Mouse (Mus musculus): Measurements from ENCODE around the gene Wdr37.

Wdr37 gene

DNA sequence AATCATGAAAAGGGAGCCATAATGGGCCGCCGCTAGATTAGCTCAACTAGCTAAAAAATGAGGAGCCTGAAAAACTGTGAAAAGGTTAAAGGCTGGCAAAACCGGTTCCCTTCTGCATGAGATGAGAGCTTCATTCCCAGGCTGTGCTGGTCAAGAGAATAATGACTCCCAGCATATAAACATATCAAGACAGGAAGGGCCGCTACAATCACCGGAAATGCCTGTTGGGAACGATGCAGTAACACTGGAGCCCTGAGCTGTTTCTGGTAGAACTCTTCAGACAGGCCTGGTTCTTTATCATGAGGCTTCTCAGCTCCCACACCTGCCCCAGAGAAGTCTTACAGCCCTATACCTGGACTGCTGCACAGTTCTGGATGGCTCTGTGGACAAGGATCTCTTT is 31.8 kb downstream of the Wdr37 start:
- no peak for DNase-seq (ENCODE audit: low spot score)

DNA sequence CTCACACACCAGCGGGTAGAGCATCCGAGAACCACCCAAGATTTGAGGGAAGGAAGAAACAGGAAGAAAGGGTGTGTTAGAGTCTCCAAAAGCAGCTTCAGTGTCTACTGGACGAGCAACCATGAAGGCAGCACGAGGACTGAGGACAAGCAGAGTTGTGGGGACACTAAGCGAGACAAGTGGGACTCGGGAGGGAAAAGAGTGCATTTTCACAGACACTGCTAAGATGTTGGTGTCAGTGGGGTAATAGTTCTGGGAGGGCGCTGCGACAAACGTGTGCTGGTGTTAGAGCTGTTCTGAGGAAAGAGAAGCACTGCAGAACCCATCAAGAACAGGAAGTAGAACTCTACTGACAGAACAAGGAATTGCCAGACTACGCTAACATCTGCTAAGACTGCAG is 32.6 kb downstream of the Wdr37 start:
- no peak for DNase-seq (ENCODE audit: low spot score)

DNA sequence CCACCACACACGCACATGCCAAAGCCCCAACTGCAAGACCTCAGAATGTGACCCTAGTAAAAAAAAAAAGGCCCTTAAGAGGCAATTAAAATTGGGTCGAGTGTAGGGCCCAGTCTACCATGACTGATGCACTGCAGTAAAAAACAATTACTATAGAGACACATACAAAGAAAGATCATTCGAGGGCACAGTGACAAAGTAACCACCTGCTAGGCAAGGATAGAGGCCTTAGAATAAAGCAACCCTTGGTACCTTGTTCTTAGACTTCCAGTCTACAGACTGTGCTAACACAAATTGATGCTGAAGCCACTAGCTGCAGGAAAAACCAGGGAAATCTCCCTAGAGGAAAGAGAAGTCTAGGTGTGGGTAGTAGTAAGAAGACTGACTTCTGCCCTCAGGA is 33.3 kb downstream of the Wdr37 start:
- DNase-seq (ENCODE audit: low spot score): no peak

DNA sequence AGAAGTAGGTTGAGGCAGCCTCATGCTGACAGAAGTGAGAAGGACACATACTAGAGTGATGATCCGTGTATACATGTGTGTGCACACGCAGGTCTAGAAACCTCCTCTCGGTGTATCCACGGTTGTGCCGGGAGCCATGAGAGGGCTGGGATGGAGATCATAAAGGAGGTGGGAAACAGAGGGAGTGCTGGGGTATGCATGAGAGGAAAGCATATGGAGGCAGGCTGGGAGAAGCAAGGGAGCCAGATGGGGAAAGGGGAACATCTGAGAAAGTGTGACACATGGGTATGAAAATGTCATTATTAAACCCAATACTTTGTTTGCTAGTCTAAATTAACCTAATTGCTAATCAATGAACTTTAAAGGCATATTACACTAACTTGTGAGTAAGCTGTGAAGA is 37.1 kb downstream of the Wdr37 start:
- DNase-seq (ENCODE audit: low spot score): no peak

DNA sequence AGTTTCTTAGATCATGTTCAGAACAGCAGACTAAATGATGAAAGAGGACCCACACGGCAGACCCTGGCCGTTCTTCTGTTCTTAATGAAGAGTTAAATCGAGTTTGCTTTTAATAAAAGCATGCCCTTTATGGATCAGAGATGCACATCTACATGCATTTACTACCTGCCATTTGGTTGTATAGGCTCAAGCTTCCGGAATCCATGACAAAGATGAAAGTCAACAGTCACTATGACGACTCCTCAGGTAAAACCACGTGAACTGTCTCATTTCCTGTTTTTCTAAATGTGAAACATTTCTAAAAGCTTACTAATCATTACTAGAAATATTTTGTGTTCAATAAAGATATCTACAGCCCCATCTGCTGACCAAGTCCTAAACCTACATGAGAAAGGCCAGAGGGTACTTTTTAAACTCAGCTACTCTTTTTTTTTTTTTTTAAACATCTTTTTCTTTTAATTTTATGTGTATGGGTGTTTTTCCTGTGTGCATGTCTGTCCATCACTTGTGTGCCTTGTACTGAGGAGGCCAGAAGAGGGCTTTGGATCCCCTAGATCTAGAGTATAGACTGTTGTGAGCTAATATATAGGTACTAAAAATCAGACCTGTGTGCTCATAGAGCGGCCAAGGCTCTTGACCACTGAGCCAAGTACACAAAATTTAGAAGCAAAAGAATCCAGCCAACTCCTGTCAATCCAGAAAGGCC is 40.0 kb downstream of the Wdr37 start:
- DNase-seq (ENCODE audit: low spot score): no peak

DNA sequence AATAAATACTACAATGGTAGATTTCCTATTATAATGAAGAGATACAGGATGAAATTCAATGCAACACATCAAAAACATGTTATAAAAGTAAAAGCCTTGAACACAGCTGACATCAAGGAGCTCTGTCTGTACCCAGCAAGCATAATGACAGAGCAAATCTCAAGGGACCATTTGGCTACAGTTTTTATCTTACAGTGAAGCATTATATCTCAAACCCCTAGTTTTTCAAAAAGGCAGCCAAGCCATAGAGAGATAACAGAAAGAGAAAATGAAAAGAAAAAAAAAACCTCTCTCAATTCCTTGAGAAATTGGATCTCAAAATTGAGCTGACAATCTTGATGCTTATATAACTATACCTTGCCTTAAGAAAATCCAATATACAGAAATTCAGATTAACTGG is 41.0 kb downstream of the Wdr37 start:
- DNase-seq (ENCODE audit: low spot score): no peak

DNA sequence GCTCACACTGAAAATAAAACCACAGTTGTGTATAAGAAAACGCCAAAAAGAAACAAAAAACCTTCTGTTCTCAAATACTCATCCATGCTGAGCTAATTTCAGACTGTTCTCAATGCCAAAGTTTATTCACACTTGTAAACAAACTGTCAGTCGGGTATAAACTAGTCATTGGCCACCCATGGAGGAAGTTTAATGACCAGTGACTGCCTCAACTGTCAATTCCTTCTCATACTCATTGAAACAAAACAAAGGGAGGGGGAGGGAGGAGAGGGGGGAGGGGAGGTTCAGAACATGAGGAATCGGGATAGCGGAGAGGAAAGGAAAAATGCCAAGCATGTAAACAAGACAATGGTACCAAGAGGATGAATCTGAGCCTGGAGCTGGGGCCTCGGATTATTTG is 41.9 kb downstream of the Wdr37 start:
- DNase-seq (ENCODE audit: low spot score): no peak

DNA sequence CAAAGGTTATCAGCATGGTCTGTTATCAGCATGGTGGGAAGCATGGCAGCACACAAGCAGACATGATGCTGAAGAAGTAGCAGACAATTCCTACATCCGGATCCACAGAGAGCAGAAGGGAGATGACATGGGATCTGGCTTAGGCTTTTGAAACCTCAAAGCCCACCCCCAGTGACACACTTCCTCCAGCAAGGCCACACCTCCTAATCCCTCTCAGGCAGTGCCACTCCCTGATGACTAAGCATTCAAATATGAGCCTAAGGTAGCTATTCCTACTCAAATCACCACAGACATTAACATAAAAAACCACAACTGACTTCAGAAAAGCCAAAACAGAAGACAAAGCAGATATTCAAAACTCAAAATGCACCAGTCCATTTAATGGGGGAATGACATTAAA is 42.8 kb downstream of the Wdr37 start:
- no peak for DNase-seq (ENCODE audit: low spot score)

DNA sequence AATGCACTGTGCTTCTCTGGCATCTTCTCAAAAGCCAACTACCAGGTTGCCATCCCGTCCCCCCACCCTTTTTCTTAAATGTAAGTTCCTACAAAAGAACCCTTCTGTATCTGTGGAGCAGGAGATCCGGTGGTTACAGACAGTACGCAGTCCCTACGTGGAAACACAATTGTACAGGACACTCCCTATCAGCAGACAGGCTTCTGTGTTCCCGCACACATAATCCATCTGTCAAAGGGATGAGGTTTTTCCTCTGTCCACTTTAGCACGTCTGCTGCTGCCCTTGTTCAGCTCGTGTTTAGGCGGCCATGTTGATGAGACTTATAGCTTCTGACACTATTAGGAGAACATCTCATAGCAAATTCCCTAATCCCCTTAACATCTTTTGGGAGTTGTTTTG is 48.2 kb downstream of the Wdr37 start:
- no peak for DNase-seq (ENCODE audit: low spot score)

DNA sequence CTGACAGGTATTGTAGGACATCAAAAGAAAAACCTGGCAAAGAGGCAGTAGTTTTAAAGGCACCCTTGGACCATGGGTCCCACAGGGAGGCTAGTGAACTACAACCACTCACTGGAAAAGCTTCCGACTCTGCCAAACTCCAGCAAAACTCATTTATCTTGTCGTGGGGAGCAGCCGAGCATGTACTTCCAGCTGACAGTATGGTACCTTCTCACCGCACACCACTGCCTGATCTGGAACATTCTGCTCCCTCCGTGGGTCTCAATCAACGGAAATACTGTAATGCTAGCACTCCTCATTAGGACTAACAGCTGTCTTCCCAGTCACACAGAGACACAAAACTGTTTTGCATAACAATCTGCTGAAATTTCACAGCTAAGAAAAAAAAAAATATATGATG is 48.6 kb downstream of the Wdr37 start:
- DNase-seq (ENCODE audit: low spot score): no peak

DNA sequence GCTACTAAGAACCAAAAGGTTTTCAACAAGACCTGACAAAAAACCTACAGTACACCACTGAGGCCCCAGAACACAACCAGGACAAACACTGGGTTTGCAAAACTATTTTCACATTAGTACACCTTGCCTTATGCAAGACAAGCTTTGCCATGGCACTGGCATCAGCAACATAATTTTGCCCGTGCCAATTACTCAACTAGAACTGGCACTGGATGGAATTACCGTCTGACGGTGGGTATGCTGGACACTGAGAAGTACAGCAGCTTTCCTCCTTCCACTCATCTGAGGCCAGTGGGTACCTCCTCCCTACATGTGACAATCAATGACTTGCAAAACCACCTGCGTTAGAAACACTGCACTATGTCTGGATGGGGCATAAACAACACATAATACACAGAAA is 49.5 kb downstream of the Wdr37 start:
- DNase-seq (ENCODE audit: low spot score): no peak

DNA sequence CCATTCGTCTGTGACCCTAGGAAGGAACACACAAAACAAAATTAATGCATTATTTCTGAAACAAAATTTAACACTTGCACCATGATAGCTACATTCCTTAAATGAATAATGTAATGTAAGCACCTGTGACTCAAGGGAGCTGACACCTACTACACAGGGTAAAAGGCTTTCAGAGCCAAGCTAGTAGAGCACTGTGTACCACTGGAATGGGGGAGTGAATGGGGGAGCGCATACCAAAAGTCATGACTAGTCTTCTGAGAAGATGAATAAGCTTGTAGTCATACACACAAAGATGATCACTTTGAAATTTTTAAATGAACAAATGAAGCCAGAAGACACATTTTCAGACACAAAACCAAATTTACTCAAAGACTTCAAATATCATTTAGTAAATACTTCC is 65.8 kb downstream of the Wdr37 start:
- DNase-seq (ENCODE audit: low spot score): no peak

DNA sequence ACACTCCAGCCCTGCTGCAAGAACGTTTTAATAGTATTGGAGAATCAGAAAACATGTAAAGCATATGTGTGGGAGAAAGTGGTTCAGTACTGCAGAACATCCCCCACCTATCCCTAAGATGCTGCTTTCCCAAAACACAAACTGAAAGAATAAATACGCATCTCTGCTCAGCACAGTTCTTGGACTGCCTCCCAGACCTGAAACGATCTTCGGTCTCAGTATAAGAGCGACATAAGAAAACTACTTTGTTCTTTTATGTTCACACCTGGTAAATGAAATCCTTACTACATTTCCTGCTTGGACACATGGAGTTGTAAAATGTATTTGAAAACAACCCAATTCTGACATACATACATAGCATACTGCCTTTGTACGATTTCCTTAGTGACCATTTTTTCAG is 71.1 kb downstream of the Wdr37 start:
- no peak for DNase-seq (ENCODE audit: low spot score)

DNA sequence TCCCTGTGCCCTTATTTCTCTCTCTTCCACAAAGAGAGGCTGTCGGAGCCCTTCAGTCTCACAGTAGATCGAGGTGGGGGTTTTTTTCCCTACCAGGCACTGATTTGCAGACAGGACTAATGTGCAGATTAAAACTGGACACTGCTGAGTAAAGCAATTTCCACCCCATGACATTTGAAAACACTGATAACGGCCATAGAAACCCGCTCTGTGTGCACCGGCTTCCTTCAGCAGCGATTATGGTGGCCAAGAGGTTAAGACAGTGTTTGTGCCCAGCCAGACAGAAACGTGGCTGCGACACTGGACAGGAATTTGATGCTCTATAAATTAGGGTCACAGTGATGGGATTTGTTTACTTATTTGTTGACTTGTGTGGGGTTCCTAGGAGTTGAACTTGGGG is 78.5 kb downstream of the Wdr37 start:
- no peak for DNase-seq (ENCODE audit: low spot score)

DNA sequence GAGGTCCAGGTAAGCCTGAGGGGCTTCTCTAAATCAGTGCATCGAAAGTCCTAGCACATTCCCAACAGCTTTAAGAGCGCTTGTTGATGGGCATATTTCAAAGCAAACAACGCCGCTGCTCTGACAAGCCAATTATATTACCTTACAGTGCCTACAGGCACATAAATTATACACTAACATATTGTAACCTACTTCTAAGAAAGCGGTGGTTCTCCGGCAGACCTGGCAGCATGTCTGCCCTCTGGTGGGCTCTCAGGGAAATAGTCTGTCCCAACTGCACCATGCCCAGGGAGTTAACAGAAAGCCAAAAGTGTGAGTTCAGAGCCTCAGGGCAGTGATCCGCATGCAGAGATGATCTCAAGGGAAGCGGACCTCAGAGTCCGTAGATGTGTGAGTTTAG is 86.5 kb downstream of the Wdr37 start:
- DNase-seq (ENCODE audit: low spot score): peak; percentile 52

DNA sequence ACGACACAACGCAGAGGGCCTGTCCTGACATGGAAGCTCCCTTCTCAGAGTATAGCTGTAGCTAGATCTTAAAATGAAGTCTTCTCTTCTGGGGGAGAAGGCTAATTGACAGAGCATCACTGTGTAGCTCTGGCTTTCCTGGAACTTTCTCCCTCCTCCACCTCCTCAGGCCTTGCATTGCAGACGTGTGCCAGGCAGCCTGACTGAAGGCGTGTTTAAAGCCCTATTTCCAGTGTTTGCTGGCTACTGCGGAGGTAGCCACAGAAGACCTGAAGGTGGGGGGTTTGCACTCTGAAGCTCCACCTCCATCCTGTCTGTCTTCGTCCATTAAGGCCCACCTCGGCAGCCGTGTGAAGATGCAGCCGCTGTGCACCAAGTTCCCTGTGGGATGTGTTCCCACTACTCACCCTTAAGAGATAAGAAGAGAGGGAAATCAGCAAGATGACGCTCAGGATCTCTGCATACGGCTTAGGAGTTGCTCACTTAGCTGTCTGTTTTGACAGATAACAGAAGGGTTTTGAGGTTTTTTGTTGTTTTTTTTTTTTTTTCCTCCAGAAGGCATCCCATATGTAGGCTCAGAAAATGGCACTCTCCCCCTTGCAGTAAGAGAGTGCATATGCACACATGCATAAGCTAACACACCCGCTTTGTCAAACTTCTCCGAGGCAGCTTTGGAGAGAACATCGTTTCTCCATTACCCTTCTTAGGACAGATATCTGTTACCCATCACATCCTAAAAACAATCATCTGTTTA is 87.2 kb downstream of the Wdr37 start:
- DNase-seq (ENCODE audit: low spot score): no peak

DNA sequence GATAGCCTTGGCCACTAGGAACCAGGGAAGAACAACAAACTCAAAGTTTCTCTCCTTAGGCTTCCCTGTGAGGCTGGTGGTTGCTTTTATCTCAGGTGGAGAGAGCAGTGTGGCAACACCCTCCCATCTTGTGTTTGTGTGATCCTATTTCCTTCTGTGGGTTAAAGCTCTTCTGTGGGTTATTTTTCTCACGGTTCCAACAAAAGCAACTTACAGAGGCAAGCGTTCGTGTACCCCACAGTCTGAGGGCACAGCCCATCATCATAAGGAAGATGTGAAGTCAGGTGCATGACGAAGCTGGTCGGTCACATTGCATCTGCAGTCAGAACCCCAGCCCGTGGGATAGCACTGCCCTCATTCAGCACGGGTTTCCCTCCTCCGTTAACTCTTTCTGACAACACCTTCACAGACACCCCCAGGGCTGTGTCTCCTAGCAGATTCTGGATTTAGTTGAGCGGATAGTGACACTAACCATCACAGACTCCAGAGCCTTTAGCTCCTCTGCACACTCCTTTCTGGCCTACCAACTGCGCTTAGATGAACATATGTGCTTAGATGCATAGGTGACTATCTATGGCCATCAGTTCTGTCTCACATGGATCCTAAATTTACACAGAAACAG is 87.9 kb downstream of the Wdr37 start:
- no peak for DNase-seq (ENCODE audit: low spot score)

DNA sequence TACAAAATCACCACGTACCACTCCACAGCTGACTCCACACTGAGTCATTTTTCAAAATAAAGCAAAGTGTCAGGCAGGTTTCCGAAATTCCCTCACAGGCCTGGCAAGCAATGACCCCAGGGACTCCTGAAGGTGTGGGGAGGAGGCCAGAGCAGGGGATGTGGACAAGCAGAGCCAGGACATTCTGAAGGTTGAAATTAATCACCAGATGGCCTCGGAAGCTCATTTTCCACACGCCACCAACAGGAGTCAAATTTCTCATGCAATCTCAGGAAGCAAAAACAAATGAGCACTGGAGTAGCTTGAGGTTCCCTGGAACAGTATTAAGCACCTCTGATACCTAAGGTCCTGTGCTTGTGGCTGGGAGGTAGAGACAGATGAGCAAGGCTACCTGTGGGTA is 89.1 kb downstream of the Wdr37 start:
- no peak for DNase-seq (ENCODE audit: low spot score)

DNA sequence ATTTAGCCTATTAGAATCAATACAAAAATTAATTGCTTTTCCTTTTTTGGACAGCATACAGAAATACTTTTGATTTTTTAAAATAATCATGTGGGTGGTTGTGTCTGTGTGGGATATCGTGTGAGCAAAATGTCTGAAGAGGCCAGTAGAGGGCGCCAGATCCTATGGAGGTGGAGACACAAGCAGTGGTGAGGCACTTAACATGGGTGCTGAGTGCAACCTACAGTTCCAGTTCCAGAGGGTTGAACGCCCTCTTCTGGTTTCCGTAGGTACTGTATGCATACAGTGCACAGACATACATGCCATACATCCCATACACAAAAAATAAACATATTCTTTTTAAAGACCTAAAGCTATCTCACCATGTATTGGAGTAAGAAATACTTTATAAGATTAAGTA is 91.3 kb downstream of the Wdr37 start:
- no peak for DNase-seq (ENCODE audit: low spot score)

DNA sequence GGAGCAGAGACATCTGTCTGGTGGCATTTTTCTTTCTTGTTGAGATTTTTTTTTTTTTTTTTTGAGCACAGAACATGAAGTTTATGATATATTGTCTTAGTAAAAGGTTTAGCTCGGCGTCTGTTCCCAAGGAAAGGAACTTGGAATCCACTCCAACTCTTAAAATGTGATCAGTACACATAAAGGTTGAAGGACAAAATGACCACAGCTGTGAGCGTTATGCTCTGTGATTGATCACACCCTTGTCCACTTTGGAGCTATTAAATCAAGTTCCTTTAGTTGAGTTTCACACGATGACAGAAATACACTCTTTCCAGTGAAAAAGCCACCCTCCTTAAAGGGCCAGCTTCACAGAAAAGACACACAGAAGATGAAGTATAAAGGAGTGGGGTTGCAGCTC is 101.1 kb downstream of the Wdr37 start:
- DNase-seq (ENCODE audit: low spot score): no peak

DNA sequence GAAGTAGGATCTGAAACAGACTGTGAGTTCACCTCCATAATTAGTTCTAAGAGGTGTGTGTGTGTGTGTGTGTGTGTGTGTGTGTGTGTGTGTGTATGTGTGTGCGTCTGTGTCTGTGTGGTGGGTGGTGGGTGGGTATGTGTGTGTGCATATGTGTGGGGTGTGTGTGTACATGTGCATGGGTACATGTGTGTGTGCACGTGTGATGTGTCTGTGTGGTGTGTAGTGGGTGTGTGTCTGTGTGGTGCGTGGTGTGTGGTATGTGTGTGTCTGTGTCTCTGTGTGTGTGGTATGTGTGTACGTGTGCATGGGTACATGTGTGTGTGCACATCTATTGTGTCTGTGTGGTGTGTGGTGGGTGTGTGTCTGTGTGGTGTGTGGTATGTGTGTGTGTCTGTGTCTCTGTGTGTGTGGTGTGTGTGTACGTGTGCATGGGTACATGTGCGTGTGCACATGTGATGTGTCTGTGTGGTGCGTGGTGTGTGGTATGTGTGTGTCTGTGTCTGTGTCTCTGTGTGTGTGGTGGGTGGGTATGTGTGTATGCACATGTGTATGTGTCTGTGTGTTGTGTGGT is 102.0 kb downstream of the Wdr37 start:
- no peak for DNase-seq (ENCODE audit: low spot score)

DNA sequence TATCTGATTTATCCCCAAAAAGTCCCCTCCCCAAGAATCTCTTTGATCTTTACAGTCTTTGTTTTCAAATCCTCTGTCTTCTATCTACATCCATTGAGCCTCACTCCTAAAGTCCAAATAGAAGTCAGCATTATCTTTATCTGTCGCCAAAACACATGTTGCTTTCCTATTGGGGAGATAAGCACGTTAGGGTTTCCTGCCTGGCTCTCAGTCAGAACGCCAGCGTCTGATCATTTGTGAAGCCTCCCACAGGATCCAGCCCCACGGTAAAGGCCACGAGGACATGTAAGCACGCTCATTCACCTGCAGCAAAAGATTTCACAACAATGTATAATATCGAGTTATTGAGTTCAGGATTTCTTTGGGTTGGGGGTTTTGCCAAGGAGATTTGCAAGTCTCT is 110.8 kb downstream of the Wdr37 start:
- DNase-seq (ENCODE audit: low spot score): no peak
